Mouse (Mus musculus): ENCODE results near the gene AI661453. TPM values are rescaled to one million over a fixed set of nuclear protein-coding genes. Genes with fewer than 3 reads are reported as not detected.
A peak's percentile ranks its signal among the peaks of the same experiment; 100 is the strongest.

The AI661453 gene
- polyA plus RNA-seq, 1 experiment from 2014 or later, result 2.4 TPM

GRCm38 (mm10) chr17:47436907-47437547 lies 612 bp downstream of the AI661453 start, which contains the start of gene 1700001C19Rik:
Gene 1700001C19Rik, minus strand, starts transcription at chr17:47437376.
- H3K4me2 ChIP-seq (ENCODE audit: low read depth, low read length), result peak within 1 kb of the TSS; percentile 78
- peak; percentile 17 for DNase-seq (ENCODE audit: low spot score)
- peaks cover 17% of the 10 kb centered on the region for H3K4me1 ChIP-seq (ENCODE audit: control insufficient read depth, insufficient read depth, low read length)
- peak within 1 kb of the TSS; percentile 52 for H3K27ac ChIP-seq (replicated peaks; ENCODE audit: low read depth, low read length)
- peak within 1 kb of the TSS; percentile 49 for H3K4me3 ChIP-seq (ENCODE audit: low read depth, low read length)
- H3K27me3 ChIP-seq (replicated peaks; ENCODE audit: control insufficient read depth, insufficient read depth, low read length), result peaks cover 40% of the 10 kb centered on the region
- WGBS, result 6% methylated on average over 15 of the region's 25 CpGs
- H3K9ac ChIP-seq (ENCODE audit: low read depth, low read length), result peak within 1 kb of the TSS; percentile 56
- peak; percentile 3; the same call in 1 of the 2 replicates for ATAC-seq (ENCODE audit: low read depth)
- no peaks in the 10 kb centered on the region for H3K9me3 ChIP-seq (ENCODE audit: control insufficient read depth, low read length)
- H3K36me3 ChIP-seq (ENCODE audit: control insufficient read depth, insufficient read depth, low read length), result no peaks in the 10 kb centered on the region

- Histone ChIP-seq H3K9ac (ENCODE audit: low read depth, low read length) (no peak overlapping the region), H3K4me1 (ENCODE audit: control insufficient read depth, insufficient read depth, low read length) (peaks cover 17% of the 10 kb centered on the region), H3K27ac (replicated peaks; ENCODE audit: low read depth, low read length) (no peak overlapping the region), H3K36me3 (ENCODE audit: control insufficient read depth, insufficient read depth, low read length) (no peaks in the 10 kb centered on the region), H3K4me3 (ENCODE audit: low read depth, low read length) (no peak overlapping the region), H3K4me2 (ENCODE audit: low read depth, low read length) (peak overlapping the region; percentile 78; the same call in 1 of the 2 replicates), H3K27me3 (replicated peaks; ENCODE audit: control insufficient read depth, insufficient read depth, low read length) (peaks cover 40% of the 10 kb centered on the region), H3K9me3 (ENCODE audit: control insufficient read depth, low read length) (no peaks in the 10 kb centered on the region)
- 50% methylated on average over 5 of the region's 6 CpGs for WGBS
- ATAC-seq (ENCODE audit: low read depth) (no peak), DNase-seq (ENCODE audit: low spot score) (no peak)
Observed at GRCm38 (mm10) chr17:47438611-47439010, 2.2 kb downstream of the AI661453 start.

GRCm38 (mm10) chr17:47439396-47440028 lies 3.1 kb downstream of the AI661453 start:
- Histone ChIP-seq H3K4me2 (ENCODE audit: low read depth, low read length) (no peak overlapping the region), H3K27me3 (replicated peaks; ENCODE audit: control insufficient read depth, insufficient read depth, low read length) (peaks cover 40% of the 10 kb centered on the region), H3K4me3 (ENCODE audit: low read depth, low read length) (no peak overlapping the region), H3K27ac (replicated peaks; ENCODE audit: low read depth, low read length) (no peak overlapping the region), H3K9me3 (ENCODE audit: control insufficient read depth, low read length) (no peaks in the 10 kb centered on the region), H3K9ac (ENCODE audit: low read depth, low read length) (no peak overlapping the region), H3K36me3 (ENCODE audit: control insufficient read depth, insufficient read depth, low read length) (no peaks in the 10 kb centered on the region), H3K4me1 (ENCODE audit: control insufficient read depth, insufficient read depth, low read length) (peaks cover 17% of the 10 kb centered on the region)
- ATAC-seq (ENCODE audit: low read depth) (no peak), DNase-seq (ENCODE audit: low spot score) (no peak)
- 43% methylated on average over 9 of the region's 9 CpGs for WGBS

GRCm38 (mm10) chr17:47440359-47440890 lies 4.0 kb downstream of the AI661453 start:
- peaks cover 37% of the 10 kb centered on the region for H3K27me3 ChIP-seq (replicated peaks; ENCODE audit: control insufficient read depth, insufficient read depth, low read length)
- no peak for DNase-seq (ENCODE audit: low spot score)

GRCm38 (mm10) chr17:47441296-47442051 lies 5.1 kb downstream of the AI661453 start:
- 56% methylated on average over 19 of the region's 19 CpGs for WGBS
- no peak for ATAC-seq (ENCODE audit: low read depth)
- DNase-seq (ENCODE audit: low spot score), result no peak

More at GRCm38 (mm10) chr17:47440359-47440890, 4.0 kb downstream of the AI661453 start:
- no peak for ATAC-seq (ENCODE audit: low read depth)
- 11% methylated on average over 9 of the region's 9 CpGs for WGBS
- H3K27ac ChIP-seq (replicated peaks; ENCODE audit: low read depth, low read length), result no peak overlapping the region
- H3K36me3 ChIP-seq (ENCODE audit: control insufficient read depth, insufficient read depth, low read length), result no peaks in the 10 kb centered on the region
- H3K9me3 ChIP-seq (ENCODE audit: control insufficient read depth, low read length), result no peaks in the 10 kb centered on the region
- no peak overlapping the region for H3K4me2 ChIP-seq (ENCODE audit: low read depth, low read length)
- H3K9ac ChIP-seq (ENCODE audit: low read depth, low read length), result no peak overlapping the region
- H3K4me3 ChIP-seq (ENCODE audit: low read depth, low read length), result no peak overlapping the region
- H3K4me1 ChIP-seq (ENCODE audit: control insufficient read depth, insufficient read depth, low read length), result peaks cover 17% of the 10 kb centered on the region

GRCm38 (mm10) chr17:47442271-47442670 lies 5.9 kb downstream of the AI661453 start:
- H3K4me1 ChIP-seq (ENCODE audit: control insufficient read depth, insufficient read depth, low read length), result peaks cover 8% of the 10 kb centered on the region; the same call in 1 of the 2 replicates
- H3K4me3 ChIP-seq (ENCODE audit: low read depth, low read length), result no peak overlapping the region
- no peaks in the 10 kb centered on the region for H3K9me3 ChIP-seq (ENCODE audit: control insufficient read depth, low read length)
- DNase-seq (ENCODE audit: low spot score) (no peak), ATAC-seq (ENCODE audit: low read depth) (no peak)
- H3K9ac ChIP-seq (ENCODE audit: low read depth, low read length), result no peak overlapping the region
- WGBS, result 74% methylated on average over 3 of the region's 3 CpGs
- no peak overlapping the region for H3K4me2 ChIP-seq (ENCODE audit: low read depth, low read length)
- H3K36me3 ChIP-seq (ENCODE audit: control insufficient read depth, insufficient read depth, low read length), result no peaks in the 10 kb centered on the region
- H3K27ac ChIP-seq (replicated peaks; ENCODE audit: low read depth, low read length), result no peak overlapping the region
- peaks cover 23% of the 10 kb centered on the region for H3K27me3 ChIP-seq (replicated peaks; ENCODE audit: control insufficient read depth, insufficient read depth, low read length)

More at GRCm38 (mm10) chr17:47441296-47442051, 5.1 kb downstream of the AI661453 start:
- H3K4me3 ChIP-seq (ENCODE audit: low read depth, low read length), result no peak overlapping the region
- H3K27me3 ChIP-seq (replicated peaks; ENCODE audit: control insufficient read depth, insufficient read depth, low read length), result peaks cover 31% of the 10 kb centered on the region
- no peaks in the 10 kb centered on the region for H3K36me3 ChIP-seq (ENCODE audit: control insufficient read depth, insufficient read depth, low read length)
- no peak overlapping the region for H3K27ac ChIP-seq (replicated peaks; ENCODE audit: low read depth, low read length)
- H3K4me1 ChIP-seq (ENCODE audit: control insufficient read depth, insufficient read depth, low read length), result peaks cover 13% of the 10 kb centered on the region
- H3K9me3 ChIP-seq (ENCODE audit: control insufficient read depth, low read length), result no peaks in the 10 kb centered on the region
- no peak overlapping the region for H3K4me2 ChIP-seq (ENCODE audit: low read depth, low read length)
- H3K9ac ChIP-seq (ENCODE audit: low read depth, low read length), result no peak overlapping the region

GRCm38 (mm10) chr17:47444113-47444512 lies 7.7 kb downstream of the AI661453 start:
- no peaks in the 10 kb centered on the region for H3K9me3 ChIP-seq (ENCODE audit: control insufficient read depth, low read length)
- peaks cover 16% of the 10 kb centered on the region; the same call in 1 of the 2 replicates for H3K4me1 ChIP-seq (ENCODE audit: control insufficient read depth, insufficient read depth, low read length)
- no peak for ATAC-seq (ENCODE audit: low read depth)
- 66% methylated on average over 6 of the region's 6 CpGs for WGBS
- H3K27ac ChIP-seq (replicated peaks; ENCODE audit: low read depth, low read length), result no peak overlapping the region
- peaks cover 5% of the 10 kb centered on the region; the same call in 1 of the 2 replicates for H3K27me3 ChIP-seq (replicated peaks; ENCODE audit: control insufficient read depth, insufficient read depth, low read length)
- H3K4me2 ChIP-seq (ENCODE audit: low read depth, low read length), result no peak overlapping the region
- H3K36me3 ChIP-seq (ENCODE audit: control insufficient read depth, insufficient read depth, low read length), result no peaks in the 10 kb centered on the region
- DNase-seq (ENCODE audit: low spot score), result no peak
- no peak overlapping the region for H3K9ac ChIP-seq (ENCODE audit: low read depth, low read length)
- no peak overlapping the region for H3K4me3 ChIP-seq (ENCODE audit: low read depth, low read length)

- no peaks in the 10 kb centered on the region for H3K9me3 ChIP-seq (ENCODE audit: control insufficient read depth, low read length)
- DNase-seq (ENCODE audit: low spot score), result no peak
Observed at GRCm38 (mm10) chr17:47445518-47445917, 9.1 kb downstream of the AI661453 start.

More at GRCm38 (mm10) chr17:47445518-47445917, 9.1 kb downstream of the AI661453 start:
- Histone ChIP-seq H3K27ac (replicated peaks; ENCODE audit: low read depth, low read length) (no peak overlapping the region), H3K36me3 (ENCODE audit: control insufficient read depth, insufficient read depth, low read length) (no peaks in the 10 kb centered on the region), H3K4me2 (ENCODE audit: low read depth, low read length) (no peak overlapping the region), H3K4me1 (ENCODE audit: control insufficient read depth, insufficient read depth, low read length) (peaks cover 18% of the 10 kb centered on the region), H3K27me3 (replicated peaks; ENCODE audit: control insufficient read depth, insufficient read depth, low read length) (no peaks in the 10 kb centered on the region), H3K9ac (ENCODE audit: low read depth, low read length) (no peak overlapping the region), H3K4me3 (ENCODE audit: low read depth, low read length) (no peak overlapping the region)
- WGBS, result 79% methylated on average over 11 of the region's 11 CpGs
- ATAC-seq (ENCODE audit: low read depth), result no peak
